Mouse (Mus musculus) intestine, embryonic 14.5 days (tissue): Measurements from ENCODE around the gene Copz1. TPM values are rescaled to one million over a fixed set of nuclear protein-coding genes. Genes with fewer than 3 reads are reported as not detected.
A peak's percentile ranks its signal among the peaks of the same experiment; 100 is the strongest.

Experiments
- ATAC-seq: fragments of 200-750 bp; cut with Nextera tagmentation; replicated peaks from 2 replicates; pipeline ENCODE4 v1.8.0; 2017; ENCODE audit warnings: low read depth, moderate number of reproducible peaks, moderate TSS enrichment, moderate library complexity; ENCODE audit not compliant: low FRiP score, low TSS enrichment
- DNase-seq: peaks from one replicate; pipeline ENCODE4 v3.0.0-alpha.2; 2018; ENCODE audit warnings: low spot score
- H3K27ac ChIP-seq: fragments of 300-500 bp; sonication (generic); 2 replicates; pipeline ENCODE4 v1.5.1; 2014; ENCODE audit warnings: low read depth, mild to moderate bottlenecking, control low read depth
- H3K27me3 ChIP-seq: fragments of 300-500 bp; sonication (generic); replicated peaks from 2 replicates; pipeline ENCODE4 v1.6.1; 2014; ENCODE audit warnings: low read length, control low read depth; ENCODE audit not compliant: control insufficient read depth, insufficient read depth
- H3K36me3 ChIP-seq: fragments of 300-500 bp; sonication (generic); 2 replicates; pipeline ENCODE4 v1.6.1; 2014; ENCODE audit warnings: low read length, control low read depth; ENCODE audit not compliant: control insufficient read depth, insufficient read depth
- H3K4me1 ChIP-seq: fragments of 300-500 bp; sonication (generic); replicated peaks from 2 replicates; pipeline ENCODE4 v1.6.1; 2014; ENCODE audit warnings: low read length, control low read depth, mixed read lengths; ENCODE audit not compliant: control insufficient read depth, insufficient read depth
- H3K4me2 ChIP-seq: fragments of 300-500 bp; sonication (generic); 2 replicates; pipeline ENCODE4 v1.6.1; 2014; ENCODE audit warnings: low read length
- H3K4me3 ChIP-seq: fragments of 300-500 bp; sonication (generic); 2 replicates; pipeline ENCODE4 v1.5.1; 2014; ENCODE audit warnings: low read depth, low read length, control low read depth, mixed read lengths
- H3K9ac ChIP-seq: fragments of 300-500 bp; sonication (generic); 2 replicates; pipeline ENCODE4 v1.6.1; 2014; ENCODE audit warnings: mild to moderate bottlenecking, low read length
- H3K9me3 ChIP-seq: fragments of 300-500 bp; sonication (generic); 2 replicates; pipeline ENCODE4 v1.6.1; 2016; ENCODE audit warnings: low read length, control low read depth; ENCODE audit not compliant: control insufficient read depth
- WGBS: fragments of 180-500 bp; shearing (Covaris S2); extraction: QIAGEN DNeasy Blood & Tissue Kit; methylation state at CpG from one replicate; pipeline ENCODE4 v1.1.7; 2014; 5-methylcytosine and 5-hydroxymethylcytosine counted together
- polyA plus RNA-seq: library from polyadenylated mRNA; unstranded; fragments of >200 nt; fragmentation: Nextera tagmentation; extraction: Ambion mirVana; gene quantifications from 2 replicates; pipeline ENCODE4 v1.2.1, GENCODE M21; 2014

The Copz1 gene
- polyA plus RNA-seq, 1 experiment from 2014 or later = 266 TPM

- no peak for ATAC-seq
- 94% methylated on average over 4 of the region's 4 CpGs for whole genome bisulfite sequencing
Measured at GRCm38 (mm10) chr15:103292673-103293345, 20.3 kb downstream of the Copz1 start.

DNA sequence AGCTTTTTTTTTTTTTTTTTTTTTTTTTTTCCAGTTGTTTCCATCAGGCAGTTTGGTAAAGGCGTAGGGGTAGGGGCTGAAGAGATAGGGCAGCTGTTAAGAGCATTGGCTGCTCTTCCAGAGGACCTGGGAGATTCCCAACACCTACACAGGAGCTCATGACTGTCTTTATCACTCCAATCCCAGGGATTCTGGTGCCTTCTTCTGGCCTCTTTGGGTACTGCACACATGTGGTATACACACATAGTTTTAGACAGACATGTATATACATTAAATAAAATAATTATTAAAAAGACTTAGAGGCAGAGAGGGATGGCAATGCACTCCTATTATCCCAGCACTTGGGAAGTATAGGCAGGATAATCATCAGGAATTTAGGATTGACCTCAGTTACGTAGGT is 20.9 kb downstream of the Copz1 start:
- H3K9ac ChIP-seq = no peak overlapping the region
- no peak for DNase-seq
- WGBS = 95% methylated on average over 2 of the region's 2 CpGs
- peaks cover 81% of the 10 kb centered on the region for H3K36me3 ChIP-seq
- no peak overlapping the region for H3K4me2 ChIP-seq
- ATAC-seq = no peak
- no peaks in the 10 kb centered on the region for H3K9me3 ChIP-seq
- H3K27me3 ChIP-seq = no peaks in the 10 kb centered on the region
- peaks cover 11% of the 10 kb centered on the region; the same call in 1 of the 2 replicates for H3K4me1 ChIP-seq
- H3K4me3 ChIP-seq = no peak overlapping the region
- H3K27ac ChIP-seq = no peak overlapping the region

More at GRCm38 (mm10) chr15:103292673-103293345, 20.3 kb downstream of the Copz1 start:
- H3K27me3 ChIP-seq = no peaks in the 10 kb centered on the region
- H3K4me1 ChIP-seq = peaks cover 11% of the 10 kb centered on the region; the same call in 1 of the 2 replicates
- peaks cover 75% of the 10 kb centered on the region for H3K36me3 ChIP-seq
- no peak overlapping the region for H3K4me2 ChIP-seq
- H3K9ac ChIP-seq = no peak overlapping the region
- no peak overlapping the region for H3K27ac ChIP-seq
- no peak for DNase-seq
- no peak overlapping the region for H3K4me3 ChIP-seq
- H3K9me3 ChIP-seq = no peaks in the 10 kb centered on the region

GRCm38 (mm10) chr15:103294649-103295048 is 22.1 kb downstream of the Copz1 start:
- Histone ChIP-seq H3K4me1 (peaks cover 22% of the 10 kb centered on the region), H3K9me3 (no peaks in the 10 kb centered on the region), H3K27me3 (no peaks in the 10 kb centered on the region), H3K9ac (no peak overlapping the region), H3K4me3 (no peak overlapping the region), H3K4me2 (no peak overlapping the region), H3K27ac (no peak overlapping the region), H3K36me3 (peaks cover 82% of the 10 kb centered on the region)
- ATAC-seq = no peak
- DNase-seq = no peak
- 90% methylated on average over 2 of the region's 2 CpGs for WGBS

GRCm38 (mm10) chr15:103295851-103296250 is 23.3 kb downstream of the Copz1 start:
- no peak overlapping the region for H3K4me2 ChIP-seq
- peaks cover 73% of the 10 kb centered on the region for H3K36me3 ChIP-seq
- H3K27me3 ChIP-seq = no peaks in the 10 kb centered on the region
- H3K9me3 ChIP-seq = no peaks in the 10 kb centered on the region
- WGBS = 26% methylated on average over 5 of the region's 5 CpGs
- DNase-seq (no peak), ATAC-seq (no peak)
- H3K4me3 ChIP-seq = no peak overlapping the region
- H3K27ac ChIP-seq = no peak overlapping the region
- H3K9ac ChIP-seq = no peak overlapping the region
- peaks cover 30% of the 10 kb centered on the region for H3K4me1 ChIP-seq

- Histone ChIP-seq H3K4me1 (peaks cover 44% of the 10 kb centered on the region), H3K4me3 (no peak overlapping the region), H3K9ac (no peak overlapping the region), H3K27me3 (no peaks in the 10 kb centered on the region), H3K36me3 (peaks cover 58% of the 10 kb centered on the region), H3K27ac (no peak overlapping the region), H3K4me2 (no peak overlapping the region), H3K9me3 (no peaks in the 10 kb centered on the region)
- WGBS = 68% methylated on average over 6 of the region's 6 CpGs
- DNase-seq (no peak), ATAC-seq (no peak)
Measured at GRCm38 (mm10) chr15:103297313-103297712, 24.8 kb downstream of the Copz1 start.

GRCm38 (mm10) chr15:103298026-103298425 is 25.5 kb downstream of the Copz1 start:
- DNase-seq = no peak
- H3K9ac ChIP-seq = no peak overlapping the region

DNA sequence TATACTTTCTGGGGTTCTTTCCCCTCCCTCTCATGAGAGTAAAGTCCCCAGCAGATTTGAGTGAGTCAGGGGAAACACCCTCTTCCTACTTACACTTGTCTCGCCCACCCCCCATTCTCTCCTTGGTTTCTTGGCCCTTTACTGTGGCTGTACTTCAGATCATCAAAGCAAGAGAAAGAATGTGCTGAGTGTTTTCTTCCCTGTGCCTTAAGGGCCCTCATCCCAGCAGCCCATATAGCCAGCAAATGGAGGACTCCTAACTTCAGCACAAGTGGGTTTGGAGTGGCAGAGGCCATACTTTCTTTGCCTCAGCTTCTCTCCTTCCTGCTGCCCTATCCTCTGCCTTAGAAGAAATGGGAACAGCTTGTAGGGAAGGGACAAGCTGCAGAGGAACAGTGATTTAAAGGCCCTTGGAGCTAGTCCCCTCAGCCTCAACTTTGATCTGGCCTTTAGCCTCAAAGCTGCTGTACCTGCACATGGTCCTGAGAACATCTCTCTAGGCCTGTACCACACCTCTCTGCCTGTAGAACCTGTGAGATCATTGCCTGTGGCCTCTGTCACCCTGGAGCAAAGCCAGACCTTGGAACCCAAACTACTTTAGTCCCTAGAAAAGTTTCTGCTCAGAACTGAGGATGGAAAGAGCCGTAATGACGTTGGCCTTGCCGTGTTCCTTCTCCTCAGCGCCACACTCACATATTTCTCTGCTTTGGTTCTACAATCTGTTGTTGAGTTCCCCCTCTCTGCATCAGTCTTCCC is 26.5 kb downstream of the Copz1 start:
- Histone ChIP-seq H3K36me3 (peaks cover 42% of the 10 kb centered on the region), H3K27ac (peak overlapping the region; percentile 88; the same call in 1 of the 2 replicates), H3K4me3 (no peak overlapping the region), H3K4me2 (no peak overlapping the region), H3K27me3 (no peaks in the 10 kb centered on the region), H3K4me1 (peaks cover 61% of the 10 kb centered on the region), H3K9me3 (no peaks in the 10 kb centered on the region), H3K9ac (no peak overlapping the region)
- WGBS = 64% methylated on average over 5 of the region's 5 CpGs
- ATAC-seq = no peak
- DNase-seq = no peak

More at GRCm38 (mm10) chr15:103298026-103298425, 25.5 kb downstream of the Copz1 start:
- Histone ChIP-seq H3K27ac (no peak overlapping the region), H3K9me3 (no peaks in the 10 kb centered on the region), H3K4me2 (no peak overlapping the region), H3K4me1 (peaks cover 51% of the 10 kb centered on the region), H3K36me3 (peaks cover 52% of the 10 kb centered on the region), H3K4me3 (no peak overlapping the region), H3K27me3 (no peaks in the 10 kb centered on the region)
- ATAC-seq = no peak
- 72% methylated on average over 3 of the region's 3 CpGs for WGBS

- Histone ChIP-seq H3K36me3 (peaks cover 42% of the 10 kb centered on the region), H3K9ac (no peak overlapping the region), H3K4me1 (peaks cover 67% of the 10 kb centered on the region), H3K9me3 (no peaks in the 10 kb centered on the region), H3K4me3 (no peak overlapping the region), H3K27me3 (no peaks in the 10 kb centered on the region), H3K27ac (peak overlapping the region; percentile 88; the same call in 1 of the 2 replicates), H3K4me2 (peak overlapping the region; percentile 5; the same call in 1 of the 2 replicates)
- ATAC-seq = no peak
- 33% methylated on average over 8 of the region's 8 CpGs for WGBS
- DNase-seq = no peak
Measured at GRCm38 (mm10) chr15:103299644-103300043, 27.1 kb downstream of the Copz1 start.
